Mouse (Mus musculus) cerebellum, adult 8-10 months (tissue): ENCODE measurements around the gene Olfml2b.

Experiments used
- DNase-seq: peaks from one replicate; pipeline ENCODE4 v3.0.0; 2022

Olfml2b gene

GRCm38 (mm10) chr1:170698771-170699170 is 54.4 kb downstream of the Olfml2b start:
- DNase-seq, result no peak

- no peak for DNase-seq
These were observed 55.2 kb downstream of the Olfml2b start for GRCm38 (mm10) chr1:170699553-170699952.

GRCm38 (mm10) chr1:170700496-170701027 is 56.2 kb downstream of the Olfml2b start:
- DNase-seq, result no peak

- no peak for DNase-seq
These were observed 56.8 kb downstream of the Olfml2b start for GRCm38 (mm10) chr1:170701178-170701577.

- no peak for DNase-seq
These were observed 57.2 kb downstream of the Olfml2b start for GRCm38 (mm10) chr1:170701582-170701981.

- no peak for DNase-seq
These were observed 57.9 kb downstream of the Olfml2b start for GRCm38 (mm10) chr1:170702263-170702662.

- DNase-seq, result no peak
These were observed 58.6 kb downstream of the Olfml2b start for GRCm38 (mm10) chr1:170702958-170703357.

GRCm38 (mm10) chr1:170704103-170704502 is 59.8 kb downstream of the Olfml2b start:
- DNase-seq, result no peak

GRCm38 (mm10) chr1:170704911-170705594 is 60.7 kb downstream of the Olfml2b start:
- no peak for DNase-seq

- no peak for DNase-seq
These were observed 61.7 kb downstream of the Olfml2b start for GRCm38 (mm10) chr1:170706046-170706445.

GRCm38 (mm10) chr1:170709034-170709433 is 64.7 kb downstream of the Olfml2b start:
- DNase-seq, result no peak

- DNase-seq, result no peak
These were observed 65.1 kb downstream of the Olfml2b start for GRCm38 (mm10) chr1:170709481-170709880.

- no peak for DNase-seq
These were observed 65.6 kb downstream of the Olfml2b start for GRCm38 (mm10) chr1:170709969-170710368.

- no peak for DNase-seq
These were observed 67.4 kb downstream of the Olfml2b start for GRCm38 (mm10) chr1:170711731-170712130.

- DNase-seq, result no peak
These were observed 73.0 kb downstream of the Olfml2b start for GRCm38 (mm10) chr1:170717241-170717828.

GRCm38 (mm10) chr1:170718133-170718810 is 73.9 kb downstream of the Olfml2b start:
- no peak for DNase-seq

GRCm38 (mm10) chr1:170721560-170721959 is 77.2 kb downstream of the Olfml2b start:
- no peak for DNase-seq

GRCm38 (mm10) chr1:170728524-170728923 is 84.2 kb downstream of the Olfml2b start:
- no peak for DNase-seq

GRCm38 (mm10) chr1:170729267-170729962 is 85.1 kb downstream of the Olfml2b start:
- no peak for DNase-seq

GRCm38 (mm10) chr1:170731865-170732595 is 87.7 kb downstream of the Olfml2b start:
- DNase-seq, result no peak
